Mouse (Mus musculus) forebrain, embryonic 13.5 days (tissue): ENCODE measurements around the gene Arhgap33. TPM values are rescaled to one million over a fixed set of nuclear protein-coding genes. Genes with fewer than 3 reads are reported as not detected.

Source experiments
- ATAC-seq: fragments of 200-750 bp; cut with Nextera tagmentation; 2 replicates; pipeline ENCODE4 v1.8.0; 2017
- H3K27ac ChIP-seq: fragments of 300-500 bp; sonication (generic); 2 replicates; pipeline ENCODE4 v1.5.1; 2015; ENCODE audit warnings: inconsistent platforms, mild to moderate bottlenecking, moderate library complexity
- H3K27me3 ChIP-seq: fragments of 300-500 bp; sonication (generic); 2 replicates; pipeline ENCODE4 v1.6.1; 2015; ENCODE audit warnings: mild to moderate bottlenecking, inconsistent platforms
- H3K36me3 ChIP-seq: fragments of 300-500 bp; sonication (generic); 2 replicates; pipeline ENCODE4 v1.6.1; 2015; ENCODE audit warnings: mild to moderate bottlenecking, inconsistent platforms; ENCODE audit not compliant: poor library complexity, severe bottlenecking
- H3K4me1 ChIP-seq: fragments of 300-500 bp; sonication (generic); 2 replicates; pipeline ENCODE4 v1.6.1; 2015; ENCODE audit warnings: inconsistent platforms
- H3K4me2 ChIP-seq: fragments of 300-500 bp; sonication (generic); 2 replicates; pipeline ENCODE4 v1.6.1; 2015; ENCODE audit warnings: inconsistent platforms, mild to moderate bottlenecking, moderate library complexity
- H3K4me3 ChIP-seq: fragments of 300-500 bp; sonication (generic); 2 replicates; pipeline ENCODE4 v1.5.1; 2015; ENCODE audit warnings: mild to moderate bottlenecking, inconsistent platforms
- H3K9ac ChIP-seq: fragments of 300-500 bp; sonication (generic); 2 replicates; pipeline ENCODE4 v1.6.1; 2015; ENCODE audit warnings: mild to moderate bottlenecking, inconsistent platforms
- H3K9me3 ChIP-seq: fragments of 300-500 bp; sonication (generic); replicated peaks from 2 replicates; pipeline ENCODE4 v1.6.1; 2016; ENCODE audit warnings: inconsistent platforms
- WGBS: fragments of 180-500 bp; shearing (Covaris S2); methylation state at CpG from one replicate; pipeline ENCODE4 v1.1.7; 2015; 5-methylcytosine and 5-hydroxymethylcytosine counted together
- polyA plus RNA-seq: library from polyadenylated mRNA; unstranded; fragments of >200 nt; fragmentation: Nextera tagmentation; extraction: Ambion mirVana; gene quantifications from 2 replicates; pipeline ENCODE4 v1.2.1, GENCODE M21; 2015

Gene Arhgap33
- polyA plus RNA-seq, 1 experiment from 2014 or later = 80.6 TPM

DNA sequence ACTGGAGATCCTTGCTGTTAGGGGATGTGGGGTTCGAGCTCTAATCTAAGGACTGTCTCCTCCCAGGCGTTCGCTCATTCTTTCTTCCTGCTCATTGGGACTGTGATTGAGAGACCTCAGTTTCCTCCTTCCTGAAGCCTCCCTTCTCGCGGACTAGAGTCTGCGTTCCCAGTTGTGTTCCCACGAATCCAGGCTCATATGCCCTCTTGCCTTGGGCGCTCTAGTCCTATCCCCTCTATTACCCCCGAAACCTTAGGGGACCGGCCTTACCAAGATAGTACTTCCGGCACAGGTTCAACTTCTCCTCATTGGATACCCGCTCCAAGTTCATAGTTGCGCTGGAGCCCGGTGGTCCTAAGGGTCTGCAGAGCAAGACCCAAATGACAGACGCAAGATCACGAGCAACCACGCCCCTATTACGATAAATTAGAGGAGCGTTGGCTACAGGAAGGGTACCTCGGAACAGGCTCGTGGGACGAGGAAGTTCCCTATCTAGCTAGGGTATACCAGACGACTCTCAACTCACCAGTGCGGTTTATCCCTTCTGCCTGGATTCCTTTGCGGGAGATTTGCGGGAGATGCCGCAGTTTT lies 27.8 kb upstream of the Arhgap33 start:
- peaks cover 37% of the 10 kb centered on the region for H3K4me1 ChIP-seq
- peak; percentile 19; the same call in 1 of the 2 replicates for ATAC-seq
- peak overlapping the region; percentile 75 for H3K4me3 ChIP-seq
- 2% methylated on average over 27 of the region's 27 CpGs for WGBS
- H3K4me2 ChIP-seq = peak overlapping the region; percentile 89
- no peaks in the 10 kb centered on the region for H3K9me3 ChIP-seq
- peak overlapping the region; percentile 63 for H3K27ac ChIP-seq
- peaks cover 34% of the 10 kb centered on the region for H3K36me3 ChIP-seq
- H3K27me3 ChIP-seq = no peaks in the 10 kb centered on the region
- H3K9ac ChIP-seq = peak overlapping the region; percentile 85

DNA sequence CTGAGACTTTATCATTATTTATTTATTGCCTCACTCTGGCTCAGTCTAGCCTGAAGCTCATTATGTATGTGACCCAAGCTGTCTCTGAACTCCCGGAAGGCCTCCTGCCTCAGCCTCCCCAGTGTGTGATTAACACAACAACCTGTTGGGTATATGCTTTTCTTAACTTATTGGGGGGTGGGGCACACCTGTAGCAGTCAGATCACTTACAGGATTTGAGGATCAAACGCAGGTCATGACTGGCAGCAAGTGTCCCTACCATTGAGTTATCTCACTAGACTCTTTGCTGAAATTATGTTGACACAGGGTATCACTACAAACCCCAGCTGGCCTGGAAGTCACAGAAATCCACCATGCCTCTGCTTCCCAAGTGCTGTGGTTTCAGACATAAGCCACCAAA lies 25.4 kb upstream of the Arhgap33 start:
- Histone ChIP-seq H3K36me3 (peaks cover 34% of the 10 kb centered on the region), H3K9ac (no peak overlapping the region), H3K27ac (peak overlapping the region; percentile 31; the same call in 1 of the 2 replicates), H3K9me3 (no peaks in the 10 kb centered on the region), H3K4me1 (peaks cover 37% of the 10 kb centered on the region), H3K4me2 (peak overlapping the region; percentile 97), H3K4me3 (no peak overlapping the region), H3K27me3 (no peaks in the 10 kb centered on the region)
- no peak for ATAC-seq
- 56% methylated on average over 2 of the region's 2 CpGs for WGBS

DNA sequence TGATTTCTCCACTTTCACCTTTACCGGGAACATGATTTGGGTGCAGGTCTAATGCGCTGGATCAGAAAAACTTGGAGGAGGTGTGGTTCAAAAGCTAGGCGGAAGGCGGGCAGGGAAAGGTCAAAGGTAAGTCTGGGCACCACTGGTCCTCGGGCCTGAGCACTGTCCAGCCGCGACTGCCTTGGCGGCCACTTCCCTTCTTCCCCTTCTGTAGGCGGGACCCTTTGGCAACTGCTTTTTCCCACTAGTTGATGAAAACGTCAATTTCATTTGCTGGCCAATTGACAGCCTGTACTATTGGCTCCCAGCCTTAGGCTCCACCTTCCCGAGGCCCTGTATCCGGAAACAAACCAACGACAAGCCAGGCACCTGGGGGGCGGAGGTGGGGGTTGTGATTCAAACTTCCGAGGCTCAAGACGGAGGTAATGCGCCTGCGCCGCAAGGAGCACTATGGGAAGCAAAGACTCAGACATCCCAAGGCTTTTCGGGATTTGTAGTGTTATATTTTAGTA lies 24.6 kb upstream of the Arhgap33 start, which contains the start of gene Lin37:
Lin37 (minus strand) TSS at position 396 of the 512 bp plus-strand sequence.
- Histone ChIP-seq H3K36me3 (peaks cover 34% of the 10 kb centered on the region), H3K4me3 (peak within 1 kb of the TSS; percentile 70), H3K27me3 (no peaks in the 10 kb centered on the region), H3K27ac (peak within 1 kb of the TSS; percentile 31), H3K9ac (peak within 1 kb of the TSS; percentile 83), H3K9me3 (no peaks in the 10 kb centered on the region), H3K4me1 (peaks cover 36% of the 10 kb centered on the region), H3K4me2 (peak within 1 kb of the TSS; percentile 97)
- 1% methylated on average over 20 of the region's 20 CpGs for WGBS
- ATAC-seq = peak; percentile 88

DNA sequence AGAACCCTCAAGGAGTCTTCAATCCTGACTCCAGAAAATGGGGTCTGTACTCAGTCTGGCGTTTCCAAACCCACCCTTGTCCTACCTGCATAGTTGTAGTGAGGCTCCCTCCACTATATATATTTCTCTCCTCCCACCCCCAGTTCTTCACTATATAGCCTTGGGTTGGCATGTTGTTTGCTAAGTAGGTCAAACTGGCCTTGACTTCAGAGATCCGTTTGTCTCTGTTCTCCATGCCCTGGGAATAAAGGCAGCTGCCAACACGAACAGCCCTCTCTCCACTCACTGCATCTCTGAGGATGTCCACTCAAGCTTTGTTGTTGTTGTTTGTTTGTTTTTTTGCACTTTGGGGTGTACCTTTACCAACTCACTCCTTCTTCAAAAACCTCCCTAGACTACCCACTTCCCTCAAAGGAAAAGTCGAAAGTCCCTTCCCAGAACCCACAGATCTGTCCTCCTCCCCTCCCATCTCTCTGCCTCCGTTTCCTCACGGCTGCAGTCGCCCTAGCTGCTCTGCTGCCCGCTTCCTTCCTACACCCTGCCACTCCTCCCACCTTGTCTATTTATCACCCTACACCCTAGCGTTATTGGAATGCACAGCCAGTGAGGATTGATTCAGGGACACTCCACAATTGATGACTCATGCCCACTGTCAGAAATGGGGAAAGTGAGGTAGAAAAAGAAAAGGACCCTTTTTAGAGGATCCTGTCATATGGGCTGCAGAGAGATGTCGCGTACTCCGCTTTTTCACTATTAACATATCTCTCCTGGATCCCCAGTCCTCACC lies 24.0 kb upstream of the Arhgap33 start:
- 18% methylated on average over 12 of the region's 12 CpGs for WGBS
- ATAC-seq = peak; percentile 0; the same call in 1 of the 2 replicates
- Histone ChIP-seq H3K27ac (peak overlapping the region; percentile 16; the same call in 1 of the 2 replicates), H3K4me2 (peak overlapping the region; percentile 97), H3K4me3 (peak overlapping the region; percentile 70), H3K9me3 (no peaks in the 10 kb centered on the region), H3K9ac (peak overlapping the region; percentile 83), H3K27me3 (no peaks in the 10 kb centered on the region), H3K36me3 (peaks cover 40% of the 10 kb centered on the region), H3K4me1 (peaks cover 29% of the 10 kb centered on the region)

DNA sequence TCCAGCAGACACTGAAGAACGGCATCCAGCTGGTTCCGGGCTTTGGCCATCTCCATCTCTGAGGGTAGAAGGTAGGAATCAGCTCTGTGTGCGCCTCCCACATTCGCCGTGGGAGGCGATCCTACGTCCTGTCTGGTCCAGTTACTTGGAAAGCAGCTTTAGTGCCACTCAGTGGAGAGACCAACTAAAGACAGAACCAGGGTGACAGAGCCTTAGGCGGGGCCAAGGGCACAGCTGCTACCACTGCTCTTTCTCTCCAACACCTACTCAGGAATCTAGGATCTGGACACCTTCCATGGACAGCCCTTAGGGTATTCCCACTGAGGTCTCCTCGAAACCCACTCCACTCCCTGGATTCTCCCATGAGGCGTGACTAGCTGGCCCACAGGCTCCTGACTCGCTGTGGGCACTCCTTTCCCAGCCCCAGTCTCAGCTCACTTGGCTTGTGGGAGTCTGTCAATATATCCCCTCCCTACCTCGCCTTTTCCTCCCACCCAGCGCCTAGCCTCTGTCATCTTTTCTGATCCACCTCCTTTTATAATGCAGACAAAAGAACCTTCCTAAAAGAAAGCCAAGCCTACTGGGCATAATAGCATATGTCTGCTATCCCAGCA lies 23.1 kb upstream of the Arhgap33 start:
- H3K4me3 ChIP-seq = peak overlapping the region; percentile 70
- peaks cover 34% of the 10 kb centered on the region for H3K4me1 ChIP-seq
- ATAC-seq = no peak
- peak overlapping the region; percentile 83; the same call in 1 of the 2 replicates for H3K9ac ChIP-seq
- 90% methylated on average over 13 of the region's 13 CpGs for WGBS
- no peaks in the 10 kb centered on the region for H3K27me3 ChIP-seq
- peaks cover 42% of the 10 kb centered on the region for H3K36me3 ChIP-seq
- no peaks in the 10 kb centered on the region for H3K9me3 ChIP-seq
- H3K27ac ChIP-seq = no peak overlapping the region
- peak overlapping the region; percentile 97 for H3K4me2 ChIP-seq

DNA sequence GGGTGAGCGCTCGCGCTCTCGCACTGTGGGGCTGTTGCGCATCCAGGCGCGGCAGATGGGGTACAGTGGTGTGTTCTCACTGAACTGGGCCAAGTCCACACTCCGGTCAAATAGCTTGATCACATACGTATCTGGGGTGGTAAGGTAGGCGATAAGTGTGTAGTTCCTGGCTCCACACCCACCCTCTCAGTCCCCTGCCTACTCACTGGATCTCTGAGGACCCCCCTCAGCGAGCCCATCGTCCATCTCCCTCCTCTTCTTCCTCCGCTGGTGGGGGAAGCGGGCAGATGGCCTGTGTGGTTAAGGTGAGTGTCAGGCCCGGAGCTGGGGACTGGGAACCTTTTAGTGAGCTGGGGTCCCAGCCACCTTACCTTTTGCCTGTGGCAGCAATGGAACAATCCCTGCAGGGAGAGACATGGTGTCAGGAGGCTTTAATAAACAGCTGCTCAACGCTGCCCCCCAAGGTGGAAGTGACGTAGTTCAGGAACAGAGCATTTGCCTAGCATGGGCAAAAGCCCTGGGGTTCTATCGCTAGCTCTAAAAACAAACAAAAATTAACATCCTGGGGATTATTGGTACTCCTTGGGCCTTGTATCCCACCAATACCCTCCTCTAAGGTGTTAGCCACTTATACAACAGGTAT lies 22.2 kb upstream of the Arhgap33 start:
- Histone ChIP-seq H3K27ac (no peak overlapping the region), H3K4me2 (no peak overlapping the region), H3K9me3 (no peaks in the 10 kb centered on the region), H3K9ac (no peak overlapping the region), H3K4me3 (no peak overlapping the region), H3K4me1 (peaks cover 35% of the 10 kb centered on the region), H3K27me3 (no peaks in the 10 kb centered on the region), H3K36me3 (peaks cover 42% of the 10 kb centered on the region)
- ATAC-seq = no peak
- 89% methylated on average over 18 of the region's 18 CpGs for WGBS

DNA sequence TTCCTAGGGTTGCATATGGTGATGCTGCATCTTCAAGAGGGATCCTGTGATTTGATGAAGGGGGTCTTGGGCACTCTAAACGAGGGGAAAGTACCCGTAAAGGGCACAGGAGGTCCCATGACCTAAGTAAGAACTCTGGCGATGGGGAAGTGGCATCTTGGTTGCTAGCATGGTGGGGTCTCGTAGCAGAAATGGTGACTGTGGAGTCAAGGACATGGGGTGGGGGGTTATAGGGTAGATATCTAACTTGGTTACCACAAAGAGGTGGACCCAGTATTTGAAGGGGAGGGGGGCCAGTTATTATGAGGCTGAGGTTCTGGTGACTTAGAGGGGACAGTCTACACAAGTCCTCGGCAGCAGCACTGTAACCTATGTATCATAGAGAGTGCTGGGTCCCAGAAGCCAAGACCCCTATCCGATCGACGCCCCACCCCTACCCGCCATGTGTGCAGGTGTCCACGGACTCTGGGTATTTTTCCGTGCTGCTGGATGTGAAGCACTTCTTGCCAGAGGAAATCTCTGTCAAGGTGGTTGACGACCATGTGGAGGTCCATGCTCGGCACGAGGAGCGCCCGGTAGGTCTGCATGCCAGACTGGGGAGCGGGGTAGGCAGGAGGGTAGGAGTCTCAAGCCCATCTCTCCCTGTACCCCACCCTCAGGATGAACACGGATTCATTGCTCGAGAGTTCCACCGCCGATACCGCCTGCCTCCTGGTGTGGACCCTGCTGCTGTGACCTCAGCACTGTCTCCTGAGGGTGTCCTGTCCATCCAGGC lies 19.1 kb upstream of the Arhgap33 start:
- Histone ChIP-seq H3K9ac (peak overlapping the region; percentile 73; the same call in 1 of the 2 replicates), H3K4me1 (peaks cover 32% of the 10 kb centered on the region), H3K36me3 (peaks cover 42% of the 10 kb centered on the region), H3K4me3 (peak overlapping the region; percentile 60), H3K27me3 (no peaks in the 10 kb centered on the region), H3K27ac (no peak overlapping the region; the same call in 1 of the 2 replicates), H3K4me2 (peak overlapping the region; percentile 84), H3K9me3 (no peaks in the 10 kb centered on the region)
- no peak for ATAC-seq
- 86% methylated on average over 22 of the region's 22 CpGs for WGBS

DNA sequence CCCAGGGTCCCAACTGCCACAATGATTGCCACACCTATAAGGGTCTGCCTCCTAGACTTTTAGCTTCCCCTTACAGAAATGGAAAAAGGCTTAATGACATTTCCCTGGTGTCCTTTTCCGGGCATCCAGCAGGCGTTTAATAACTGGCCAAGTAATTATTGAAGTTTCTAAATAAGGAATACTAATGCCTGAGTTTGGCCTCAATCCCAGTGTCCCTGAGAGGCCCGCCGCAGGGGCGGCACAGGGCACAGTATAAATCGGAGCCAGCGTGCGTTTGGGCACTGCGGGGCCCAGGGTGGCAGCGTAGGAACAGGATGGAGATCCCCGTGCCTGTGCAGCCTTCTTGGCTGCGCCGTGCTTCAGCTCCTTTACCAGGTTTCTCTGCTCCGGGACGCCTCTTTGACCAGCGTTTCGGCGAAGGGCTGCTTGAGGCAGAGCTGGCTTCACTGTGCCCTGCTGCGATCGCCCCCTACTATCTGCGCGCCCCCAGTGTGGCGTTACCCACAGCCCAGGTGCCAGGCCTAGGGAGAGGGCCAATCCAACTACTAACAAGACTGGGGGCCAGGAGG lies 18.2 kb upstream of the Arhgap33 start:
- Histone ChIP-seq H3K4me2 (peak overlapping the region; percentile 84), H3K4me3 (peak overlapping the region; percentile 60), H3K27me3 (no peaks in the 10 kb centered on the region), H3K27ac (peak overlapping the region; percentile 77), H3K4me1 (peaks cover 23% of the 10 kb centered on the region), H3K36me3 (peaks cover 51% of the 10 kb centered on the region), H3K9ac (peak overlapping the region; percentile 73), H3K9me3 (no peaks in the 10 kb centered on the region)
- no peak for ATAC-seq
- WGBS = 8% methylated on average over 23 of the region's 23 CpGs

DNA sequence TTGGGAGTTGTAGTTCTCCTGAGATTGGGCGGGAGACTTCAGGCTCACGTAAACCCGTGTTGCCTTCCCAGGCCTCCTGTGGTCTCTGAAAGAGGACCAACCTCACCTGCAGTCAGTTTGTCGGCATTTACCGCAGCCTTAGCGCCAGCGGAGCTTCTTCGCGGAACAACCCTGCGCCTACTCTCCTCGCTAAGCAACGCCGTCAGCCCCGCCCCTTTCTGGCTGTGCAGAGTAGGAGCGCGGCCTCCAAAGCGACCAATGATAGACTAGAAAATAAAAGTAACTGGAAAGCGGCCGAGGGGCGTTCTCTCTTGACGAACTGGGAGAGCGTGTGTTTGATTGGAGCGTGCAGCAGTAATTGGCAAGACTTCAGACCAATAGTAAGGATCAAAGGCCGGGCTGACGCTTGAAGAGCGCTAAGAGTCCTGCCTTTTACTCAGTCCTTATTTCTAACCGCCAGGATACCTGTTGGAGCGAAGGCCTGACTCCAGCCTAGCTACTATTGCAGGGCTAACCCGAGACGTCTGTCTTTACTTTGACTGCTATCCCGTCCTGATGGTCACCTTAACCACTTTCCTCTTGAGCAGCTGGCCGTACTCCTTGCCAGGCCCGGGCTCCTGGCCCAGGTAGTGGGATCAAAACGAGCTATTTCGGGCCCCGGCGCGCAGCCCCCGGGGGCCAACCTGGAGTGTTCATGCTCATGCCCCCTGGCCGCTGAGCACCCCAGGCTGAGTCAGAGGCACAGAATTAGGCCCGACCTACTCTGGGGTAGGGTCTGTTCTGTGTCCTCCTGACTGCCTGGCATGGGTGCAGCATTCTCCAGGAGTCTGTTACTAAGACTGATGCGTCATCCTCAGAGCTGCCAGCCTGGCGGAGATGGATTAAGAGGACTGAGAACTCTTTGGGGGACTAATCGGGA lies 17.5 kb upstream of the Arhgap33 start, which contains the start of the genes Hspb6 and Proser3:
Hspb6 (plus strand) TSS at position 77 of the 919 bp plus-strand sequence.
Proser3 (minus strand) TSS at position 198 of the 919 bp plus-strand sequence.
- peak within 1 kb of the TSS; percentile 60 for H3K4me3 ChIP-seq
- under 1% methylated on average over 44 of the region's 44 CpGs for WGBS
- H3K27ac ChIP-seq = peak within 1 kb of the TSS; percentile 96
- H3K9ac ChIP-seq = peak within 1 kb of the TSS; percentile 73
- peak within 1 kb of the TSS; percentile 84 for H3K4me2 ChIP-seq
- H3K9me3 ChIP-seq = no peaks in the 10 kb centered on the region
- ATAC-seq = peak; percentile 97
- H3K36me3 ChIP-seq = peaks cover 51% of the 10 kb centered on the region
- peaks cover 19% of the 10 kb centered on the region for H3K4me1 ChIP-seq
- H3K27me3 ChIP-seq = no peaks in the 10 kb centered on the region
